Mouse (Mus musculus): ENCODE results near the gene Rab3gap1. TPM values are rescaled to one million over a fixed set of nuclear protein-coding genes. Genes with fewer than 3 reads are reported as not detected.

Rab3gap1 gene
- polyA plus RNA-seq, 1 experiment from 2014 or later: 25.6 TPM

DNA sequence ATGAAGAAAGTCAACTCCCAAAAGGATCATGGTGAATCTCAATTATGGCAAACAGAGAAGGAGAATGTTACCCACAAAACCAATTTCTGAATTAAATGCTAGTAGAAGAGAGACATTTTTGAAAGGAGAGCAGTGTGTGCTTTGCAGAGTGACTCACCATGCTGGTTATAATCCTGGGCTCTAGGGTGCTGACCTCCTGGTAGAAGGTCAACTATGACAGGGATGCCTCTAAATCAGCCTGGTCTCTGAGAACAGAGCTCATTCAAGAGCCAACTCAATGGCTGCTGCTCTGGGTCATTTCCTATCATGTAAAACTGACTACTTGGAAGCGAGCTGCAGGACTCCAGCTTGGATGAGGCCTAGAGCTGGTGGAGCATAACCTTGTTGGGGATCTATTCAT lies 92.6 kb downstream of the Rab3gap1 start:
- Histone ChIP-seq H3K4me1 (ENCODE audit: control insufficient read depth, insufficient read depth, low read length) (no peaks in the 10 kb centered on the region), H3K9ac (ENCODE audit: low read length) (no peak overlapping the region), H3K27ac (ENCODE audit: low read length) (no peak overlapping the region), H3K27me3 (ENCODE audit: control insufficient read depth, insufficient read depth, low read length) (no peaks in the 10 kb centered on the region), H3K36me3 (ENCODE audit: control insufficient read depth, insufficient read depth, low read length) (no peaks in the 10 kb centered on the region), H3K9me3 (replicated peaks; ENCODE audit: control insufficient read depth, low read length) (no peaks in the 10 kb centered on the region), H3K4me3 (replicated peaks; ENCODE audit: low read length) (no peak overlapping the region), H3K4me2 (ENCODE audit: low read depth, low read length) (no peak overlapping the region)
- WGBS: 93% methylated on average over 1 of the region's 1 CpGs
- ATAC-seq (ENCODE audit: insufficient read depth, low FRiP score): no peak

DNA sequence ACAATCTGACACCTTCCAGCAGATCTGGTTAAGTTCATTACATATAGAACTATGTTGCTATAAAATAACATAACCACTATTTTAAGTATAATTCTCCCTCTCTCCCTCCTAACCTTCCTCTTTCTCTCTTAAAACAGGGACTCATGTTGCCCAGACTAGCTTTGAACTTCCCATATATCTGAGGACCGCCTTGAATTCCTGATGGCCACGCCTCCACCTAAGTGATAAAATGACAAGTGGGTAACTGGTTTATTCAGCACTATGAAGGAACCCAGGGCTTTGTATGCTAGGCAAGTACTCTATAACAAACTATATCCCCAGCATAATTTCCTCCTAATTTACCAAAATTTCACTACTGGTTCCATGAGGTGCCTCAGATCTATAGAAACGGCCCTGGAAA lies 94.8 kb downstream of the Rab3gap1 start:
- Histone ChIP-seq H3K4me1 (ENCODE audit: control insufficient read depth, insufficient read depth, low read length) (no peaks in the 10 kb centered on the region), H3K36me3 (ENCODE audit: control insufficient read depth, insufficient read depth, low read length) (no peaks in the 10 kb centered on the region), H3K4me2 (ENCODE audit: low read depth, low read length) (no peak overlapping the region), H3K9ac (ENCODE audit: low read length) (no peak overlapping the region), H3K9me3 (replicated peaks; ENCODE audit: control insufficient read depth, low read length) (no peaks in the 10 kb centered on the region), H3K27me3 (ENCODE audit: control insufficient read depth, insufficient read depth, low read length) (no peaks in the 10 kb centered on the region), H3K27ac (ENCODE audit: low read length) (no peak overlapping the region), H3K4me3 (replicated peaks; ENCODE audit: low read length) (no peak overlapping the region)
- no peak for ATAC-seq (ENCODE audit: insufficient read depth, low FRiP score)
- WGBS: 87% methylated on average over 3 of the region's 3 CpGs

DNA sequence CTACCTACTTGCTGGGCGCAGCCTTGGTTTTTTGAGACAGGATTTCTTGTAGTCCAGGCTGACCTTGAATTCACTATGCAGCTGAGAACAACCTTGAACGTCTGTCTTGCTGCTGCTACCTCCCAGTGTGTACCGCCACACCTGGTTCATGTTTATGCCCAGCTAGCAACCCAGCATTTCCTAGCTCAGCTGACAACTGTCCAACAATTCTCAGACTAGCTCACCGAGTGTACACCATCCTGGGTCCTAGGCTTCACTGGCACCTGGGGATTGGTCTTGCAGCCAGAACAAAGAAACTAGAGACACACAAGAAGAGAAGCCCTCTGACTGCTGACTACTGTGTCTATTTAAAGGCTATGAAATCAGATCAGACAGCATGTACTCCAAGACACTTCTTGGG lies 102.3 kb downstream of the Rab3gap1 start:
- 78% methylated on average over 4 of the region's 4 CpGs for WGBS
- ATAC-seq (ENCODE audit: insufficient read depth, low FRiP score): no peak
- no peak overlapping the region for H3K9ac ChIP-seq (ENCODE audit: low read length)

DNA sequence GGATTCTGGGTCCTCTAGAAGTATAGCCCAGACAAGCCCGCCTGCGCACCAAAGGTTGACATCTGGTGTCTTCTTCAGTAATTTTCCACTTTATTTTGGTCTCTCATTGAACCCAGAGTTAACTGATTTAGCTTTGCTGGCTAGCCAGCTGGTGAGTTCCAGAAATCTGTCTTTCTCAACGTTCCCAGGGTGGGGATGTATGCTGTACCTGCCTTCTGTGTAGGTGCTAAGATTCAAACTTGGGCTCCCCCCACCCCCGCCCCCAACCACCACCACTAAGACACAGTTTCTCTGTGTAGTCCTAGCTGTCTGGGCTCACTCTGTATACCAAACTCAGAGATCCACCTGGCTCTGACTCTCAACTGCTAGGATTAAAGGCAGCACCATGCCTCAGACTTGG lies 105.5 kb downstream of the Rab3gap1 start:
- ATAC-seq (ENCODE audit: insufficient read depth, low FRiP score): no peak
- H3K9ac ChIP-seq (ENCODE audit: low read length): no peak overlapping the region
- no peaks in the 10 kb centered on the region for H3K9me3 ChIP-seq (replicated peaks; ENCODE audit: control insufficient read depth, low read length)
- H3K27ac ChIP-seq (ENCODE audit: low read length): no peak overlapping the region
- H3K27me3 ChIP-seq (ENCODE audit: control insufficient read depth, insufficient read depth, low read length): no peaks in the 10 kb centered on the region
- no peak overlapping the region for H3K4me2 ChIP-seq (ENCODE audit: low read depth, low read length)
- WGBS: 87% methylated on average over 4 of the region's 4 CpGs
- H3K4me1 ChIP-seq (ENCODE audit: control insufficient read depth, insufficient read depth, low read length): no peaks in the 10 kb centered on the region
- no peaks in the 10 kb centered on the region for H3K36me3 ChIP-seq (ENCODE audit: control insufficient read depth, insufficient read depth, low read length)
- H3K4me3 ChIP-seq (replicated peaks; ENCODE audit: low read length): no peak overlapping the region

More for the DNA sequence above, 102.3 kb downstream of the Rab3gap1 start:
- H3K4me2 ChIP-seq (ENCODE audit: low read depth, low read length): no peak overlapping the region
- H3K36me3 ChIP-seq (ENCODE audit: control insufficient read depth, insufficient read depth, low read length): no peaks in the 10 kb centered on the region
- no peaks in the 10 kb centered on the region for H3K4me1 ChIP-seq (ENCODE audit: control insufficient read depth, insufficient read depth, low read length)
- no peaks in the 10 kb centered on the region for H3K9me3 ChIP-seq (replicated peaks; ENCODE audit: control insufficient read depth, low read length)
- no peak overlapping the region for H3K27ac ChIP-seq (ENCODE audit: low read length)
- no peaks in the 10 kb centered on the region for H3K27me3 ChIP-seq (ENCODE audit: control insufficient read depth, insufficient read depth, low read length)
- H3K4me3 ChIP-seq (replicated peaks; ENCODE audit: low read length): no peak overlapping the region

DNA sequence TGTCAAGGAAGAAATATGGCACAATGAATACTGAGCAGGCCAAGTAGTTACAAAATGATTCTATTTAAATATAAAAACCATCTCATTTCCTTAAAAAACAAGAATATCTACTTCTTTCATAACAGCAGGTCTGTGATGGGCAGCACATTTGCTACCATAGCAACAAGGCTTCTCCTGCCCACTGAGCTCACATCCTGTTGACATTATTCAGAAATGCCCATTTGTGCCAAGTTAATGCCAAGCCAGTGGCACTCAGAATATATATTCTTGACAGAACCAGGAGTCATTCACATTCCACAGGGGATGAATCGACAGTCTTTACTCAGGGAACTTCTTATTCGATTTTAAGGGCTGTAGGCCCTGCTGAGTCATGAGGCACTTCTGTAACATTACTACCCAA lies 107.1 kb downstream of the Rab3gap1 start:
- WGBS: 72% methylated on average over 2 of the region's 2 CpGs

DNA sequence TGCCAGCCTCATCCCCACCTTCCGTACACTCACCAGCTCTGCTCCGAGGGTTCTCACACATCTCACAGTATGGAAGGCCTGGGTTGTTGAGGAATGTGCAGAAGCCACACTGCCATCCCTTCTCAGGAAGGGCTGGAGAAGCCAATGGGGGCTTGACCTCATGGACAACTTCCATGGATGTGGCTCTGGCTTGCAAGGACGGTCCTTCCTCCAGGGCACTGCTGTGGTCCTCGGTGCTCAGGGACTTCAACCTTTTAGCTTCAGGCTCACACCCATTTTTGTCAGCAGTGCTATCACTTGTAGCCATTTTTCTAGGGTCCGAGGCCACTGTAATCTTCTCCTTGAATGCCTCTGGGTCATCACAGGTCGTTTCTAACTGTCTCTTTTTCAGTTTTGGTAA lies 107.5 kb downstream of the Rab3gap1 start:
- Histone ChIP-seq H3K27me3 (ENCODE audit: control insufficient read depth, insufficient read depth, low read length) (no peaks in the 10 kb centered on the region), H3K4me2 (ENCODE audit: low read depth, low read length) (no peak overlapping the region), H3K36me3 (ENCODE audit: control insufficient read depth, insufficient read depth, low read length) (no peaks in the 10 kb centered on the region), H3K4me3 (replicated peaks; ENCODE audit: low read length) (no peak overlapping the region), H3K9me3 (replicated peaks; ENCODE audit: control insufficient read depth, low read length) (no peaks in the 10 kb centered on the region), H3K4me1 (ENCODE audit: control insufficient read depth, insufficient read depth, low read length) (no peaks in the 10 kb centered on the region), H3K9ac (ENCODE audit: low read length) (no peak overlapping the region), H3K27ac (ENCODE audit: low read length) (no peak overlapping the region)
- 82% methylated on average over 6 of the region's 6 CpGs for WGBS
- no peak for ATAC-seq (ENCODE audit: insufficient read depth, low FRiP score)

More for the DNA sequence above, 107.1 kb downstream of the Rab3gap1 start:
- Histone ChIP-seq H3K4me2 (ENCODE audit: low read depth, low read length) (no peak overlapping the region), H3K27me3 (ENCODE audit: control insufficient read depth, insufficient read depth, low read length) (no peaks in the 10 kb centered on the region), H3K36me3 (ENCODE audit: control insufficient read depth, insufficient read depth, low read length) (no peaks in the 10 kb centered on the region), H3K9ac (ENCODE audit: low read length) (no peak overlapping the region), H3K9me3 (replicated peaks; ENCODE audit: control insufficient read depth, low read length) (no peaks in the 10 kb centered on the region), H3K27ac (ENCODE audit: low read length) (no peak overlapping the region), H3K4me1 (ENCODE audit: control insufficient read depth, insufficient read depth, low read length) (no peaks in the 10 kb centered on the region), H3K4me3 (replicated peaks; ENCODE audit: low read length) (no peak overlapping the region)
- ATAC-seq (ENCODE audit: insufficient read depth, low FRiP score): no peak

DNA sequence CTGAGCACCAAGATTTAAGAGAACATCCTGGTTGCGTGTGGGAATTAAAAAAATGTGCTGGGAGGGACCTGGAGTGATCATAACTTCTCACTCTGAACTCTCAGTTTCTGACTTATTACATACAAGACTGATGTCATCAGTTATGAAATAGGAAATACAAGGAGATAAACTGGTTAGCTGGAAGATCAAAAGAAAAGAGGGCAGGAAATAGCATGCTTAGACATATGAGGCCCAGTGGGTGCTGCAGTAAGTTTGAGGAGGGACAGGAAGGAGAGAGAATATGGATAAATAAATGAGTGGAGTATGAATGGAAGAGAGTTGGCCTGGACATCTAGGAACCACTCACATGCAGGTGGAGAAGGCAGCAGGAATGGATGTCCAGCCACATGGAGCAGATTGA lies 109.6 kb downstream of the Rab3gap1 start:
- no peaks in the 10 kb centered on the region for H3K27me3 ChIP-seq (ENCODE audit: control insufficient read depth, insufficient read depth, low read length)
- no peaks in the 10 kb centered on the region for H3K9me3 ChIP-seq (replicated peaks; ENCODE audit: control insufficient read depth, low read length)
- H3K9ac ChIP-seq (ENCODE audit: low read length): no peak overlapping the region
- H3K4me1 ChIP-seq (ENCODE audit: control insufficient read depth, insufficient read depth, low read length): no peaks in the 10 kb centered on the region
- no peaks in the 10 kb centered on the region for H3K36me3 ChIP-seq (ENCODE audit: control insufficient read depth, insufficient read depth, low read length)
- no peak overlapping the region for H3K27ac ChIP-seq (ENCODE audit: low read length)
- H3K4me2 ChIP-seq (ENCODE audit: low read depth, low read length): no peak overlapping the region
- no peak overlapping the region for H3K4me3 ChIP-seq (replicated peaks; ENCODE audit: low read length)
- ATAC-seq (ENCODE audit: insufficient read depth, low FRiP score): no peak
- 82% methylated on average over 1 of the region's 1 CpGs for whole genome bisulfite sequencing

DNA sequence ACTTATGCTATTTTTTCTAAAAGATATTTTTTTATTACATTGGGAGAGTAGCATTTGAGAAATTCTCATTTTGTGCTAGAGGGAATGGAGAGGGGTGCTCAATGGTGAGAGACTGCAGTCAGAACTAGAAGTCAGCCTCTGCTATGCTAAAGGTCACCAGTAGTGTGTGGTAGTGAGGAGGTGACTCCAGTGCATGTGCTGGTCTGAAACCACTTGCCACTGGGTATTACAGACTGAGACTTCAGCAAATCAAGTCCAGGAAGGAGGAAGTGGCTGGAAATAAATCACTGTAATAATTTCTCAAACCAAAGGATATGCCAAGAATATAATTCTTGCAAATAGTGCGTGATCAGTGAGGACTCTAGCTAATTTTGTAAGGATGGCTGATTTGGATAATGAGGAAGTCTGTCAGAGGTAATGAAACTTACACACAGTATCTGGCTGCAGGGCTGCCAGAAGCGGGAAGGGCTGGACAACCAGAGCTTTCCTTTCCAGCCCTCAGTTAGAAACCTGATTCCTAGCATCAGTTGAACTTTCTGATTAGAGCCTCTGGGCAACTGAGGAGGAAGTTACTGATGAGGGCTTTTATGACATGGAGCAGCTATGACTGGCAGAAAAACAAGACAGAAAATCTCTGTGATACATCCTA lies 112.5 kb downstream of the Rab3gap1 start:
- H3K9me3 ChIP-seq (replicated peaks; ENCODE audit: control insufficient read depth, low read length): no peaks in the 10 kb centered on the region
- H3K27me3 ChIP-seq (ENCODE audit: control insufficient read depth, insufficient read depth, low read length): no peaks in the 10 kb centered on the region
- no peaks in the 10 kb centered on the region for H3K4me1 ChIP-seq (ENCODE audit: control insufficient read depth, insufficient read depth, low read length)
- no peak overlapping the region for H3K4me2 ChIP-seq (ENCODE audit: low read depth, low read length)
- WGBS: 60% methylated on average over 2 of the region's 2 CpGs
- no peaks in the 10 kb centered on the region for H3K36me3 ChIP-seq (ENCODE audit: control insufficient read depth, insufficient read depth, low read length)
- no peak overlapping the region for H3K27ac ChIP-seq (ENCODE audit: low read length)
- no peak for ATAC-seq (ENCODE audit: insufficient read depth, low FRiP score)
- no peak overlapping the region for H3K9ac ChIP-seq (ENCODE audit: low read length)
- no peak overlapping the region for H3K4me3 ChIP-seq (replicated peaks; ENCODE audit: low read length)

DNA sequence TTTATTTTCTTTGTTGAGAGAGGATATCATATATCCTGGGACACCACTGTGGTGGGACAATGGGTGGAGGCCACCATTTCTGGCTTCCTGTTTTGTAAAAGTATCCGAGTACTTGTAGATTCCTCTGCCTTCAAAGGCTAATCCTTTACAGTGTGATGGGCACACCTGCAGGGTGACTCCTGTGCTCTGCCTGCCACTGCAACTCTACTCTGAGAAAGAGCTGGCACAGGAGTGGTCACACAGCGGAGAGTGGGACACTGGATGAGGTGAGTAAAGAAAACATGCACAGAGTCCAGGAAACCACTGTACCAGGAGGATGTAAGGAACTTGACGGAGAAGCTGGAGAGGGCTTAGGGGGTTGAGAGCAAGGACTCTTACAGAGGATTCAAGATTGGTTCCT lies 113.7 kb downstream of the Rab3gap1 start:
- ATAC-seq (ENCODE audit: insufficient read depth, low FRiP score): no peak
- no peaks in the 10 kb centered on the region for H3K4me1 ChIP-seq (ENCODE audit: control insufficient read depth, insufficient read depth, low read length)
- no peak overlapping the region for H3K27ac ChIP-seq (ENCODE audit: low read length)
- no peak overlapping the region for H3K9ac ChIP-seq (ENCODE audit: low read length)
- H3K4me2 ChIP-seq (ENCODE audit: low read depth, low read length): no peak overlapping the region
- WGBS: 81% methylated on average over 3 of the region's 3 CpGs
- no peak overlapping the region for H3K4me3 ChIP-seq (replicated peaks; ENCODE audit: low read length)
- H3K36me3 ChIP-seq (ENCODE audit: control insufficient read depth, insufficient read depth, low read length): no peaks in the 10 kb centered on the region
- no peaks in the 10 kb centered on the region for H3K9me3 ChIP-seq (replicated peaks; ENCODE audit: control insufficient read depth, low read length)
- H3K27me3 ChIP-seq (ENCODE audit: control insufficient read depth, insufficient read depth, low read length): no peaks in the 10 kb centered on the region
